8 mouse cellular contexts compared by ENCODE assay signal in the genomic region with DNA sequence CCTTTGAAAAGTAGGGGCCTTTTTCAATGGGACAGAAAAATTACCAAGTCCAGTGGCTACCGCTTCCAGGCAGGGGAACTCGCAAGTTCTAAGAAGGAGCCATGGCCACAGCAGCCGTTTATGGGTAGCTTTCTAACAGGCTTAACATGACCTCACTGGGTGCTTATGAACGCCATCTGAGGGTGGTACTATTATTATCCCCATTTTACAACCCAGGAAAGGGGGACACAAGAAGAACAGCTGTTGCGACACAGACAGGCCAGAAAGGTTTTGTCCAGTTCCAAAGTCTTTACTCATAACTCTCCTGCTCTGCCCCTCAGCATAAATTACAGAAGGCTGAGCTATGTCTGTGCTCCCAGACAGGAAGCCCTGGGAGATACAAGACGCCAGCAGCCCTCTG. TPM values are rescaled to one million over a fixed set of nuclear protein-coding genes. Genes with fewer than 3 reads are reported as not detected.
DNase-seq lines count a peak whose midpoint lies in the region; ATAC-seq and TF ChIP-seq lines count a peak whose summit lies in the region.

No protein-coding gene starts in this region.

- ATAC-seq in heart, embryonic 11.5 days (replicated peaks; ENCODE audit: insufficient number of reproducible peaks, low FRiP score, low TSS enrichment): no peak
- ATAC-seq in forebrain, embryonic 15.5 days (replicated peaks): no peak
- no peak for ATAC-seq in liver, embryonic 13.5 days (ENCODE audit: low read depth)

- no peak overlapping the region for H3K27ac ChIP-seq in heart, embryonic 11.5 days (ENCODE audit: low read depth, low read length)
- no peak overlapping the region for H3K27ac ChIP-seq in CH12.LX (ENCODE audit: insufficient read depth, low read depth)
- no peak overlapping the region for H3K27ac ChIP-seq in forebrain, embryonic 15.5 days (replicated peaks)
- no peak overlapping the region for H3K27ac ChIP-seq in liver, embryonic 13.5 days

- TF ChIP-seq EP300 in CH12.LX (IDR thresholded peaks at IDR 0.05; ENCODE audit: low read length): no peak

- H3K4me1 ChIP-seq in heart, embryonic 11.5 days (ENCODE audit: control insufficient read depth, insufficient read depth, low read length): peaks cover 15% of the 10 kb centered on the region
- peaks cover 6 to 31% of the 10 kb centered on the region in 2 experiments; a peak in 3 of 4 replicates for H3K4me1 ChIP-seq in CH12.LX (ENCODE audit: control insufficient read depth in 1 of 2, insufficient read depth in 2 of 2)
- peaks cover 41% of the 10 kb centered on the region for H3K4me1 ChIP-seq in forebrain, embryonic 15.5 days
- H3K4me1 ChIP-seq in liver, embryonic 13.5 days (replicated peaks): peaks cover 18% of the 10 kb centered on the region

- in situ Hi-C loops in CH12.LX (cut with MboI; ENCODE audit: low pct_ligation_motif_present, low pct_unique_long_range_greater_than_20kb, low sequenced_read_pairs): no loop called here

- H3K79me2 ChIP-seq in CH12.LX (replicated peaks; ENCODE audit: control insufficient read depth, extremely low read depth, insufficient read depth, poor library complexity, severe bottlenecking): peaks cover 24% of the 10 kb centered on the region

- TF ChIP-seq CTCF in CH12.LX (conservative IDR thresholded peaks at IDR 0.05 in 1 of 2, IDR thresholded peaks at IDR 0.05 in 1 of 2; ENCODE audit: low read depth in 2 of 2, low read length in 2 of 2): no peak

- H3K4me2 ChIP-seq in heart, embryonic 11.5 days: peak overlapping the region; percentile 82
- peak overlapping the region; percentile 56 for H3K4me2 ChIP-seq in CH12.LX (ENCODE audit: insufficient read depth, low read depth, poor library complexity, severe bottlenecking)
- peak overlapping the region; percentile 99 for H3K4me2 ChIP-seq in forebrain, embryonic 15.5 days (replicated peaks)
- H3K4me2 ChIP-seq in liver, embryonic 13.5 days: peak overlapping the region; percentile 75

- peaks cover 41% of the 10 kb centered on the region for H3K27me3 ChIP-seq in heart, embryonic 11.5 days (ENCODE audit: control insufficient read depth, insufficient read depth, low read length)
- H3K27me3 ChIP-seq in CH12.LX (replicated peaks): no peaks in the 10 kb centered on the region
- no peaks in the 10 kb centered on the region for H3K27me3 ChIP-seq in forebrain, embryonic 15.5 days
- peaks cover 74% of the 10 kb centered on the region for H3K27me3 ChIP-seq in liver, embryonic 13.5 days

- H3K36me3 ChIP-seq in heart, embryonic 11.5 days (ENCODE audit: control insufficient read depth, insufficient read depth, low read length): no peaks in the 10 kb centered on the region
- peaks cover 14 to 38% of the 10 kb centered on the region in 2 experiments for H3K36me3 ChIP-seq in CH12.LX (replicated peaks in 1 of 2; ENCODE audit: control insufficient read depth in 1 of 2, insufficient read depth in 1 of 2, low read length in 1 of 2)
- H3K36me3 ChIP-seq in forebrain, embryonic 15.5 days: no peaks in the 10 kb centered on the region
- H3K36me3 ChIP-seq in liver, embryonic 13.5 days: no peaks in the 10 kb centered on the region

- 24% methylated on average over 6 of the region's 6 CpGs for WGBS in heart, embryonic 11.5 days (ENCODE audit: insufficient replicate concordance)
- 18% methylated on average over 6 of the region's 6 CpGs for WGBS in forebrain, embryonic 15.5 days
- 30% methylated on average over 6 of the region's 6 CpGs for WGBS in liver, embryonic 13.5 days (ENCODE audit: insufficient replicate concordance)

- dilution Hi-C loops in CH12.LX (cut with MboI; ENCODE audit: extremely low pct_ligation_motif_present, extremely low pct_unique_long_range_greater_than_20kb, low sequenced_read_pairs): no loop called here

- no peaks in the 10 kb centered on the region for H3K9me3 ChIP-seq in heart, embryonic 11.5 days (replicated peaks; ENCODE audit: control insufficient read depth, low read length)
- no peaks in the 10 kb centered on the region for H3K9me3 ChIP-seq in CH12.LX (replicated peaks; ENCODE audit: low read length)
- no peaks in the 10 kb centered on the region for H3K9me3 ChIP-seq in forebrain, embryonic 15.5 days
- H3K9me3 ChIP-seq in liver, embryonic 13.5 days (replicated peaks): no peaks in the 10 kb centered on the region

- DNase-seq in heart, adult 9 months (ENCODE audit: low spot score in 2 of 2): no peak
- DNase-seq in CH12.LX (ENCODE audit: extremely low read depth): no peak
- no peak for DNase-seq in liver, embryonic 13.5 days
- no peak for DNase-seq in thymus, postnatal 14 days
- DNase-seq in frontal cortex, postnatal 36 days (ENCODE audit: low spot score in 2 of 2): no peak
- no peak for DNase-seq in ovary, postnatal 36 days (ENCODE audit: low spot score)

- H3K9ac ChIP-seq in heart, embryonic 11.5 days (ENCODE audit: low read depth, low read length): no peak overlapping the region
- H3K9ac ChIP-seq in CH12.LX (ENCODE audit: insufficient read depth, low read depth): peak overlapping the region; percentile 60
- no peak overlapping the region for H3K9ac ChIP-seq in forebrain, embryonic 15.5 days (replicated peaks)
- H3K9ac ChIP-seq in liver, embryonic 13.5 days: no peak overlapping the region

- TF ChIP-seq RAD21 in CH12.LX (IDR thresholded peaks at IDR 0.05; ENCODE audit: low read depth, low read length): no peak

- no peak for TF ChIP-seq POLR2A in CH12.LX (IDR thresholded peaks at IDR 0.05; ENCODE audit: low read depth, low read length)

- H3K4me3 ChIP-seq in heart, embryonic 11.5 days (ENCODE audit: low read depth, low read length): peak overlapping the region; percentile 51
- peak overlapping the region; percentile 36 to 92 (median 79) for H3K4me3 ChIP-seq in CH12.LX (replicated peaks in 1 of 3; ENCODE audit: low read depth in 2 of 3, low read length in 2 of 3, poor library complexity in 1 of 3)
- H3K4me3 ChIP-seq in forebrain, embryonic 15.5 days: peak overlapping the region; percentile 83
- H3K4me3 ChIP-seq in liver, embryonic 13.5 days (replicated peaks): peak overlapping the region; percentile 52; the same call in 1 of the 2 replicates

TF ChIP-seq in CH12.LX, 34 proteins besides CTCF, POLR2A, EP300 and RAD21:
- TF ChIP-seq POLR2AphosphoS2 (IDR thresholded peaks at IDR 0.05; ENCODE audit: low read depth, low read length): no peak
- no peak for TF ChIP-seq E2F4 (IDR thresholded peaks at IDR 0.05; ENCODE audit: insufficient replicate concordance, low read depth, low read length)
- TF ChIP-seq MYC (IDR thresholded peaks at IDR 0.05; ENCODE audit: low read depth, low read length): no peak; the same call in 1 of the 2 replicates
- no peak for TF ChIP-seq ZNF384 (IDR thresholded peaks at IDR 0.05; ENCODE audit: low read depth, low read length)
- no peak for TF ChIP-seq ELF1 (IDR thresholded peaks at IDR 0.05; ENCODE audit: low read depth, low read length)
- no peak for TF ChIP-seq BHLHE40 (IDR thresholded peaks at IDR 0.05; ENCODE audit: low read depth, low read length)
- no peak for TF ChIP-seq USF2 (conservative IDR thresholded peaks at IDR 0.05; ENCODE audit: low read depth, low read length)
- TF ChIP-seq ZMIZ1 (IDR thresholded peaks at IDR 0.05; ENCODE audit: low read depth, low read length): no peak
- TF ChIP-seq JUN (IDR thresholded peaks at IDR 0.05; ENCODE audit: insufficient read depth, low read depth, low read length): no peak

RNA-seq across cellular contexts. Expression of a gene that starts 0.6 kb away (rescaled TPM):
- 1.2 and 1.3 TPM in 2 replicates for polyA plus RNA-seq in heart, embryonic 11.5 days (2014; fragmentation: Nextera tagmentation; extraction: Ambion mirVana)
- total RNA-seq in CH12.LX (2012; rRNA removed) (17.3 and 29.8 TPM in 2 replicates), CH12.LX (2014; rRNA removed) (15.2 and 18.3 TPM in 2 replicates)
- polyA plus RNA-seq in CH12.LX (2012; ENCODE audit: insufficient read length, low read depth): 13.0 and 17.4 TPM in 2 replicates
- polyA plus RNA-seq in forebrain, embryonic 15.5 days (2015; fragmentation: Nextera tagmentation; extraction: Ambion mirVana): 33.4 and 35.4 TPM in 2 replicates
- 0.09 and 0.22 TPM in 2 replicates for polyA plus RNA-seq in liver, embryonic 13.5 days (2015; fragmentation: Nextera tagmentation; extraction: Ambion mirVana)

RNA-seq across cellular contexts. Expression of a gene that starts 33.9 kb away (rescaled TPM):
- 1.8 and 2.1 TPM in 2 replicates for polyA plus RNA-seq in heart, embryonic 11.5 days (2014; fragmentation: Nextera tagmentation; extraction: Ambion mirVana)
- total RNA-seq in CH12.LX (2012; rRNA removed) (0.46 and 0.51 TPM in 2 replicates), CH12.LX (2014; rRNA removed) (0.38 and 0.41 TPM in 2 replicates)
- 0.44 and 0.65 TPM in 2 replicates for polyA plus RNA-seq in CH12.LX (2012; ENCODE audit: insufficient read length, low read depth)
- polyA plus RNA-seq in forebrain, embryonic 15.5 days (2015; fragmentation: Nextera tagmentation; extraction: Ambion mirVana): 88.8 and 91.3 TPM in 2 replicates
- polyA plus RNA-seq in liver, embryonic 13.5 days (2015; fragmentation: Nextera tagmentation; extraction: Ambion mirVana): 0.70 and 0.74 TPM in 2 replicates

RNA-seq across cellular contexts. Expression of a gene that starts 54.8 kb away (rescaled TPM):
- 13.6 and 14.4 TPM in 2 replicates for polyA plus RNA-seq in heart, embryonic 11.5 days (2014; fragmentation: Nextera tagmentation; extraction: Ambion mirVana)
- total RNA-seq in CH12.LX (2012; rRNA removed) (17.7 and 18.9 TPM in 2 replicates), CH12.LX (2014; rRNA removed) (21.3 and 21.9 TPM in 2 replicates)
- 19.8 and 22.2 TPM in 2 replicates for polyA plus RNA-seq in CH12.LX (2012; ENCODE audit: insufficient read length, low read depth)
- polyA plus RNA-seq in forebrain, embryonic 15.5 days (2015; fragmentation: Nextera tagmentation; extraction: Ambion mirVana): 31.6 and 33.5 TPM in 2 replicates
- 7.2 TPM in 2 replicates for polyA plus RNA-seq in liver, embryonic 13.5 days (2015; fragmentation: Nextera tagmentation; extraction: Ambion mirVana)

Comparison
In these comparisons a context has a peak if more than half of its experiments do, and no peak if none do; other contexts are left out.
1. RNA of a gene that starts 33.9 kb away (polyA plus RNA-seq): 88.8 to 91.3 TPM in forebrain, embryonic 15.5 days; 1.8 to 2.1 TPM in heart, embryonic 11.5 days, 0.70 to 0.74 TPM in liver, embryonic 13.5 days and 0.44 to 0.65 TPM in CH12.LX; every median in the first group is over 10 times any median in the second.
2. Peak in every context shown above with its lines, with median percentiles within 50 percentile points of each other: H3K4me2 ChIP-seq and H3K4me3 ChIP-seq.